Mouse (Mus musculus) neural tube, embryonic 12.5 days (tissue): Measurements from ENCODE around the gene Syt1. TPM values are rescaled to one million over a fixed set of nuclear protein-coding genes. Genes with fewer than 3 reads are reported as not detected.

Source experiments
- ATAC-seq: fragments of 200-750 bp; cut with Nextera tagmentation; 2 replicates; pipeline ENCODE4 v1.8.0; 2017; ENCODE audit warnings: low read depth, mild to moderate bottlenecking, moderate TSS enrichment, moderate library complexity; ENCODE audit not compliant: low FRiP score
- H3K27ac ChIP-seq: fragments of 300-500 bp; sonication (generic); 2 replicates; pipeline ENCODE4 v1.5.1; 2016
- H3K27me3 ChIP-seq: fragments of 300-500 bp; sonication (generic); replicated peaks from 2 replicates; pipeline ENCODE4 v1.6.1; 2016; ENCODE audit warnings: mild to moderate bottlenecking
- H3K36me3 ChIP-seq: fragments of 300-500 bp; sonication (generic); 2 replicates; pipeline ENCODE4 v1.6.1; 2016; ENCODE audit warnings: mild to moderate bottlenecking
- H3K4me1 ChIP-seq: fragments of 300-500 bp; sonication (generic); 2 replicates; pipeline ENCODE4 v1.6.1; 2016
- H3K4me2 ChIP-seq: fragments of 300-500 bp; sonication (generic); replicated peaks from 2 replicates; pipeline ENCODE4 v1.6.1; 2016; ENCODE audit warnings: mild to moderate bottlenecking
- H3K4me3 ChIP-seq: fragments of 300-500 bp; sonication (generic); 2 replicates; pipeline ENCODE4 v1.5.1; 2016
- H3K9ac ChIP-seq: fragments of 300-500 bp; sonication (generic); 2 replicates; pipeline ENCODE4 v1.6.1; 2016; ENCODE audit warnings: mild to moderate bottlenecking
- H3K9me3 ChIP-seq: fragments of 300-500 bp; sonication (generic); 2 replicates; pipeline ENCODE4 v1.6.1; 2016; ENCODE audit warnings: mild to moderate bottlenecking
- WGBS: fragments of 180-500 bp; shearing (Covaris S2); methylation state at CpG from one replicate; pipeline ENCODE4 v1.1.7; 2016; 5-methylcytosine and 5-hydroxymethylcytosine counted together
- polyA plus RNA-seq: library from polyadenylated mRNA; unstranded; fragments of >200 nt; fragmentation: Nextera tagmentation; extraction: Ambion mirVana; gene quantifications from 2 replicates; pipeline ENCODE4 v1.2.1, GENCODE M21; 2016

Syt1 gene
- polyA plus RNA-seq, 1 experiment from 2014 or later = 45.0 TPM

- Histone ChIP-seq H3K36me3 (no peaks in the 10 kb centered on the region), H3K9me3 (no peaks in the 10 kb centered on the region), H3K4me3 (no peak overlapping the region), H3K27me3 (no peaks in the 10 kb centered on the region), H3K4me2 (no peak overlapping the region), H3K9ac (no peak overlapping the region), H3K4me1 (no peaks in the 10 kb centered on the region), H3K27ac (no peak overlapping the region)
- 79% methylated on average over 5 of the region's 5 CpGs for WGBS
- peak; percentile 48; the same call in 1 of the 2 replicates for ATAC-seq
Measured at GRCm38 (mm10) chr10:108875730-108876129, 135.1 kb downstream of the Syt1 start.

- ATAC-seq = no peak
- H3K27ac ChIP-seq = no peak overlapping the region
- no peak overlapping the region for H3K9ac ChIP-seq
- 84% methylated on average over 4 of the region's 4 CpGs for WGBS
- H3K9me3 ChIP-seq = no peaks in the 10 kb centered on the region
- H3K4me1 ChIP-seq = no peaks in the 10 kb centered on the region
- no peak overlapping the region for H3K4me3 ChIP-seq
- H3K36me3 ChIP-seq = no peaks in the 10 kb centered on the region
- no peaks in the 10 kb centered on the region for H3K27me3 ChIP-seq
- no peak overlapping the region for H3K4me2 ChIP-seq
Measured at GRCm38 (mm10) chr10:108874687-108875086, 136.1 kb downstream of the Syt1 start.

DNA sequence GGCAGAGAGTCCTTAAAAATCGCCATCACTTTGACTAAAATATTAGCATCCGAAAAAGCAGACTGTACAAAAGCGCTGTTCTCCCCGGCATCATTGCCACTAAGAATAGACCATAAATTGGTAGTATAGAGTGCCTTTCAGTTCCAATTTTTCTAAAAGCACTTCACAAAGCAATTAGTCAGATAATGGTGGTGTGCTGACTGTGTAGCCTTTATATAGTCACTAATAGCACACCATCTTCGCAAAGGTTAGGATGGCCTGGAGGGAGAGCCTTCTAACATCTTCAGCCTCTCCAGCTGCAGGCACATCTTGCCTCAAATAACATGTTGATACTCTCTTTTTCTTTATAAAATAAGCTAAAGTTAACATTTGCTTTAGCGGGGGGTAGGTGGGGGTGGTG, 138.4 kb downstream of the Syt1 start:
- no peak overlapping the region for H3K4me2 ChIP-seq
- no peak overlapping the region for H3K9ac ChIP-seq
- no peaks in the 10 kb centered on the region for H3K4me1 ChIP-seq
- 69% methylated on average over 6 of the region's 6 CpGs for WGBS
- no peaks in the 10 kb centered on the region for H3K9me3 ChIP-seq
- no peak overlapping the region for H3K4me3 ChIP-seq
- H3K27ac ChIP-seq = no peak overlapping the region
- no peaks in the 10 kb centered on the region for H3K36me3 ChIP-seq
- no peak for ATAC-seq
- no peaks in the 10 kb centered on the region for H3K27me3 ChIP-seq

DNA sequence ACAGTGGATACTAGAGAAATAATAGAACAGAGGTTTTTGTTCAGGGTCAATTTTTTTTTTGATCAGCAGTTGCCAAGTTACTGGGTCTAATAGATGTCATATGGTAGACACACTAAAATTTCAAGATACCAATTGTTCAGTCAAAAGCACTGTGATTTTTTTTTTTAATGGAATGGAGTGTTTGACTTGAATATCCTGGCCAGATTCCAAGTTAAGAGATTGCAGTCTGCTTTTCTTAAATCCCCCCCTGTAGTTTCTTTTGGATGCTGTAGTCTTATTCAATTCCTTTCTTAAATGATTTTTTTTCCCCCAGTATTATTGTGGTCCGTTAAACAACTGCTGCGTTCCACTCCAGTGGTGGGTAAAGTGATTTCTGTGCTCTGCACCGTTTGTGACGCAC, 140.2 kb downstream of the Syt1 start:
- Histone ChIP-seq H3K27me3 (no peaks in the 10 kb centered on the region), H3K36me3 (no peaks in the 10 kb centered on the region), H3K4me3 (no peak overlapping the region), H3K9me3 (no peaks in the 10 kb centered on the region), H3K4me1 (no peaks in the 10 kb centered on the region), H3K27ac (no peak overlapping the region), H3K4me2 (no peak overlapping the region), H3K9ac (no peak overlapping the region)
- 89% methylated on average over 4 of the region's 4 CpGs for WGBS
- ATAC-seq = no peak

- Histone ChIP-seq H3K27me3 (no peaks in the 10 kb centered on the region), H3K27ac (no peak overlapping the region), H3K9me3 (no peaks in the 10 kb centered on the region), H3K4me3 (no peak overlapping the region), H3K4me1 (no peaks in the 10 kb centered on the region), H3K9ac (no peak overlapping the region), H3K4me2 (no peak overlapping the region), H3K36me3 (no peaks in the 10 kb centered on the region)
- WGBS = 89% methylated on average over 4 of the region's 4 CpGs
- no peak for ATAC-seq
Measured at GRCm38 (mm10) chr10:108868136-108868535, 142.6 kb downstream of the Syt1 start.

DNA sequence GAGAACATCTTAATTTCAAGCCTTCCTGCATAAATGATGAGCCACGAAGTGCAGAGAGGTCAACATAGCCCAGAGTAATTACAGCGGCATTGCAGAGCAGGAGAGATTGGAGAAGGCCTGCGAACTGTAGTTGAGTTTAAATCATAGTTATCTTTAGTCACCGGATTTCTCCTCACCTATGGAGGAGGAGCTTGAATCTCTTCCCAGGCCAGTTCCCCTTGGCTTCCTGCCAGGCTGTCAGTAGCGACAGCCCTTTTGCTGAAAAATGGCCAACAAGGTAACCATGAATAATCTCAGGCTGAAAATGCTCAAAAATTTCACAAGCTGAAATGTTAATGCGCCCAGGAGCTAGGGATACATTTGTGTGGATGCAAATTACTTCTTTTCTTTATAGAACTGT, 143.6 kb downstream of the Syt1 start:
- no peak overlapping the region for H3K4me3 ChIP-seq
- no peaks in the 10 kb centered on the region for H3K27me3 ChIP-seq
- no peak overlapping the region for H3K27ac ChIP-seq
- no peak overlapping the region for H3K9ac ChIP-seq
- H3K4me1 ChIP-seq = no peaks in the 10 kb centered on the region
- H3K4me2 ChIP-seq = no peak overlapping the region
- H3K36me3 ChIP-seq = no peaks in the 10 kb centered on the region
- ATAC-seq = no peak
- H3K9me3 ChIP-seq = no peaks in the 10 kb centered on the region
- WGBS = 76% methylated on average over 6 of the region's 6 CpGs

DNA sequence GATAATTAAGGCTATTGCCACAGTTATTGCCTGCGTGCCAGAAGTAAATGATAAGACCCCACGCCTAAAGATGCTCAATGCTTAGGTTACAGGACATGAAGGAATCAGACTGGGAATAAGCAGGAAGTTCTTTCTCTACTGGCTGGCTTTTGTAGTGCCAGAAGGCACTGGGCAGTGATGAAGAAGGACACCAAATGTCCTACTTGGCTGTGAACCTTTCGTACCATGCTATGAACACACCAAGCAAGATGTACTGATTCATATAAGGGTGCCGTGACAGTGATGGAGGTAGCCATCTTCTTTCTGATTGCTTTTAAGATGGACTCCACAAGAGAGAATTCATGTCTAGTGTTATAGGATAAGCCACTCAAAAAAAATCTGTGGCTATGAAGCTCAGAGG, 145.2 kb downstream of the Syt1 start:
- no peak for ATAC-seq
- H3K36me3 ChIP-seq = no peaks in the 10 kb centered on the region
- H3K4me3 ChIP-seq = no peak overlapping the region
- H3K4me1 ChIP-seq = no peaks in the 10 kb centered on the region
- no peak overlapping the region for H3K4me2 ChIP-seq
- 92% methylated on average over 4 of the region's 4 CpGs for WGBS
- H3K27me3 ChIP-seq = no peaks in the 10 kb centered on the region
- no peak overlapping the region for H3K9ac ChIP-seq
- H3K27ac ChIP-seq = no peak overlapping the region
- H3K9me3 ChIP-seq = no peaks in the 10 kb centered on the region

DNA sequence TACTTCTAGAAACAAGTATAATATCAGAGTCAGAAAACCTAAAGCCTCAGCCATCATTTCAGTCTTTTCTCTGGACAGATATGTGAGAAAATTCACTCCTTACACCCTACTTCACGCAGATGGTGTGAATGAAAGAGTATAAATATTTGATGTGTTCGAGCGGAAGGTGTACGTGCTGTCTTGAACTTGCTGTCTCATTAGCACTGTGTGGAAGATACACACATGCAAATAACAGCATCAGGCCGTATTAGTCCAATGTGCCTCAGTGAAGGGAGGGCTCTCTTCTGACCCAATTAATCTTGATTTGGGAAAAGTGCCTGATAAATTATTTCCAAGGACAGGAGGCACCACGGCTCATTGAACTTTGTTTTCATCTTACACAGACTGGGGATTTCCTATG, 154.8 kb downstream of the Syt1 start:
- Histone ChIP-seq H3K27me3 (no peaks in the 10 kb centered on the region), H3K27ac (no peak overlapping the region), H3K4me2 (no peak overlapping the region), H3K9ac (no peak overlapping the region), H3K4me3 (no peak overlapping the region), H3K4me1 (no peaks in the 10 kb centered on the region), H3K36me3 (no peaks in the 10 kb centered on the region), H3K9me3 (no peaks in the 10 kb centered on the region)
- WGBS = 78% methylated on average over 6 of the region's 6 CpGs
- ATAC-seq = no peak

DNA sequence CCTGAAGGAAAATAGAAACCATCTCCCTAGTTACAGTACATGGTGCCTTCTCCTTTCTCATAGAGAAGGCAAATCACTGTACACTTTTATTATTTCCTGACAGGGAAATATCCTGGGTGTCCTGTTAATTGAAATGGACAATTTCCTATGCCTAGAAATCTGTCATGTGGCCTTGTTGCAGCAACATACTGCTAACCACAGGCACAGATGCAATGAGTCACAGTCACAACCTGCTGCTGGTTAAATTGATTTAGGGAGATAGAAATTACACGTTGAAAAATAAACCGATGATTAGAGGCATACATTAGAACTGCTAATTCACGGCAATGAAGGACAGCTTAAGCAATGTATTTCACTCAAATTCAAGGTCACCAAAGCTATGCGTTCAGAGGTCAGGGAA, 158.0 kb downstream of the Syt1 start:
- no peaks in the 10 kb centered on the region for H3K27me3 ChIP-seq
- no peaks in the 10 kb centered on the region for H3K36me3 ChIP-seq
- no peak overlapping the region for H3K4me3 ChIP-seq
- 85% methylated on average over 4 of the region's 4 CpGs for WGBS
- no peak overlapping the region for H3K9ac ChIP-seq
- no peak overlapping the region for H3K4me2 ChIP-seq
- ATAC-seq = no peak
- no peaks in the 10 kb centered on the region for H3K9me3 ChIP-seq
- H3K27ac ChIP-seq = no peak overlapping the region
- no peaks in the 10 kb centered on the region for H3K4me1 ChIP-seq

DNA sequence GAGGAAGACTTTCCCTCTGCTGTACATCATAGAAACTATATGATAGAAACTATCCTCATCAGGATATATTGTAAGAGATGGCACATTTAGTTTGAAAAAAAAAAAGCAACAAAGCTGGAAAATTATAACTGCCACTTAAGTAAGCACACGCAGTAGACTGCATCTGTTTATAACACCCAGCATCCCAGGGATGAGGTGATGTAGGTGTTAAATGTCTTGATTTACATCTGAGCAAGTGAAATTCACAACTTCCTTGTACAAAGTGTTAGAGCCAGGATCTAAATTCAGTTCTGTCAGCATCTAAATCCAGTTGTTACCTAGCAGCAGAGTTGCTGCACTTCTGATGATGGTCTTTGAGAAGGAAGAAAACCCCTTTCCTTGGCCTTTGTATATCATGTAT, 173.3 kb downstream of the Syt1 start:
- ATAC-seq = no peak
- WGBS = 93% methylated on average over 1 of the region's 1 CpGs

DNA sequence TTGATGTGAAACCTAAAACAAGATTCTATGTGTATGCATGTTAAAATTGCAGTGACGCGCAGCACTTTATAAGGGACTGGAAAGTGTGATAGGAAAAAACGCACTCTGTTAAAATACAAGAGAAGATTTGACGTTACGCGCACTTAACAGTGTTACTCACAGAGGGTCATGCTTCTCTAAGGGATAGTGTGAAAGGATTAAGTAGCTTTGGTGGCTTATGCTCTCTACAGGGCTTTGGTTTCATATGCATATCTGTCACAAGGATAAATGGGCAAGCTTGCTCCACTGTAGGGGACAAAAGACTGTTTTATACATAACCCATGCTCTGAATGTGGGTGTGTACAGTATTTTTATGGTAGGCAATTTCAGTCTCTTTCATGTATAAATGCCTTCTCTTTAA, 178.5 kb downstream of the Syt1 start:
- Histone ChIP-seq H3K27ac (no peak overlapping the region), H3K36me3 (no peaks in the 10 kb centered on the region), H3K4me1 (no peaks in the 10 kb centered on the region), H3K4me3 (no peak overlapping the region), H3K4me2 (no peak overlapping the region), H3K9ac (no peak overlapping the region), H3K27me3 (no peaks in the 10 kb centered on the region), H3K9me3 (no peaks in the 10 kb centered on the region)
- ATAC-seq = no peak
- 80% methylated on average over 6 of the region's 6 CpGs for WGBS

More for the DNA sequence above, 173.3 kb downstream of the Syt1 start:
- no peaks in the 10 kb centered on the region for H3K9me3 ChIP-seq
- no peaks in the 10 kb centered on the region for H3K4me1 ChIP-seq
- no peaks in the 10 kb centered on the region for H3K27me3 ChIP-seq
- no peak overlapping the region for H3K9ac ChIP-seq
- no peak overlapping the region for H3K4me2 ChIP-seq
- no peak overlapping the region for H3K4me3 ChIP-seq
- no peaks in the 10 kb centered on the region for H3K36me3 ChIP-seq
- no peak overlapping the region for H3K27ac ChIP-seq

DNA sequence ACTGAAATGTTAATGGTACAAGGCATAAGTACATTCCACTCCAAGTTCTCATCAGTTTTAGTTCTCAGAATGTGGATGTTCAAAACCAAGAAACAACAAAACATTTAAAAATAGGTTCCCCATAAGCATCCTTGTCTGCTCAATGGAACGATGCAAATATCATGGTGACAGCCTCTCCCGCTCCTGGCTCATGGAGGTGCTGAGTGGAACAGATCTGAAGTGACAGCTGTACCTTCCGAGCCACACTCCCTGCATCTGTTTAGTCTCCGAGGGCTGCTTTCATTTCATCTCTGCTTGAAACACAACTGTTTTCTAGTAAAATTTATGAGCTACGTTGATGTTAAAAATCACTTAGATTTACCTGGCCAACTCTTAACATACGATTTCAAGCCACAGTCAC, 179.0 kb downstream of the Syt1 start:
- H3K4me3 ChIP-seq = no peak overlapping the region
- 70% methylated on average over 6 of the region's 6 CpGs for WGBS
- H3K9me3 ChIP-seq = no peaks in the 10 kb centered on the region
- no peak for ATAC-seq
- no peaks in the 10 kb centered on the region for H3K27me3 ChIP-seq
- no peak overlapping the region for H3K9ac ChIP-seq
- H3K36me3 ChIP-seq = no peaks in the 10 kb centered on the region
- no peaks in the 10 kb centered on the region for H3K4me1 ChIP-seq
- H3K4me2 ChIP-seq = 0 out of 2 replicates have a peak overlapping the region, but pooled peaks have one; percentile 7
- H3K27ac ChIP-seq = no peak overlapping the region

DNA sequence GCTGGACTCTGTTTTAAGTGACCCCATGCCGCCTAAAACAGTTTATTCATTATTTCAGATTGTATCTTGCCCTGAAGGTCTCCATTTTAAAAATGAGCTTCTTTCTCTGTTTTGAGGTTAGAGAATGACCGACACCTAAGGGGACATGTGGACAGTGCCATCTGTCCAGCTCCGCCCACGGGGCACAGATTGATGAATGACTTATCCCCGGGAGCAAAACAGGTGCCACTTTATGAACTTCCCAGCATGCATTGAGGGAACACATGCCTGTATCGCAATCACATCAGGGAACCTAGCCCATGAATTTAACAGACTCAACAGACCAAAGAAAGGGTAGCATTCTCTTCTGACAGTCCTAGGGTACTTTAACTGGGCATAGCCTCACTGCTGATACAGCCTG, 188.5 kb downstream of the Syt1 start:
- H3K4me2 ChIP-seq = no peak overlapping the region
- no peaks in the 10 kb centered on the region for H3K9me3 ChIP-seq
- no peak; the same call in 1 of the 2 replicates for ATAC-seq
- WGBS = 64% methylated on average over 6 of the region's 6 CpGs
- H3K27me3 ChIP-seq = no peaks in the 10 kb centered on the region
- no peak overlapping the region for H3K9ac ChIP-seq
- H3K27ac ChIP-seq = no peak overlapping the region
- H3K36me3 ChIP-seq = no peaks in the 10 kb centered on the region
- no peak overlapping the region for H3K4me3 ChIP-seq
- no peaks in the 10 kb centered on the region for H3K4me1 ChIP-seq
